Mouse (Mus musculus) lung, postnatal 0 days (tissue): ENCODE measurements around the gene Odam. TPM values are rescaled to one million over a fixed set of nuclear protein-coding genes. Genes with fewer than 3 reads are reported as not detected.

Experiments
- ATAC-seq: fragments of 200-750 bp; cut with Nextera tagmentation; 2 replicates; pipeline ENCODE4 v1.8.0; 2017; ENCODE audit warnings: moderate library complexity
- DNase-seq: peaks from one replicate; pipeline ENCODE4 v3.0.0-alpha.2; 2016; ENCODE audit warnings: low spot score
- H3K27ac ChIP-seq: fragments of 300-500 bp; sonication (generic); 2 replicates; pipeline ENCODE4 v1.5.1; 2014; ENCODE audit warnings: antibody characterized with exemption, mild to moderate bottlenecking, low read length, mixed read lengths
- H3K27me3 ChIP-seq: fragments of 300-500 bp; sonication (generic); replicated peaks from 2 replicates; pipeline ENCODE4 v1.6.1; 2014; ENCODE audit warnings: low read length, mixed read lengths; ENCODE audit not compliant: insufficient read depth
- H3K36me3 ChIP-seq: fragments of 300-500 bp; sonication (generic); 2 replicates; pipeline ENCODE4 v1.6.1; 2014; ENCODE audit warnings: low read length, mixed read lengths; ENCODE audit not compliant: insufficient read depth
- H3K4me1 ChIP-seq: fragments of 300-500 bp; sonication (generic); 2 replicates; pipeline ENCODE4 v1.6.1; 2014; ENCODE audit warnings: antibody characterized with exemption, low read depth, low read length, mixed read lengths; ENCODE audit not compliant: insufficient read depth
- H3K4me2 ChIP-seq: fragments of 300-500 bp; sonication (generic); replicated peaks from 2 replicates; pipeline ENCODE4 v1.6.1; 2014; ENCODE audit warnings: low read depth, mild to moderate bottlenecking, low read length, moderate library complexity, mixed read lengths
- H3K4me3 ChIP-seq: fragments of 300-500 bp; sonication (generic); 2 replicates; pipeline ENCODE4 v1.5.1; 2014; ENCODE audit warnings: low read depth, low read length
- H3K9ac ChIP-seq: fragments of 300-500 bp; sonication (generic); replicated peaks from 2 replicates; pipeline ENCODE4 v1.6.1; 2014; ENCODE audit warnings: low read depth, mild to moderate bottlenecking
- H3K9me3 ChIP-seq: fragments of 300-500 bp; sonication (generic); 2 replicates; pipeline ENCODE4 v1.6.1; 2016; ENCODE audit warnings: low read length, mixed read lengths
- CTCF ChIP-seq: IDR thresholded peaks from 2 replicates; pipeline ENCODE4 v1.5.1; 2016; ENCODE audit warnings: antibody characterized with exemption, mild to moderate bottlenecking
- EP300 ChIP-seq: IDR thresholded peaks from 2 replicates; pipeline ENCODE4 v1.6.1; 2016; ENCODE audit warnings: antibody characterized with exemption, mild to moderate bottlenecking, control low read depth
- polyA plus RNA-seq: library from polyadenylated mRNA; unstranded; fragments of >200 nt; fragmentation: Nextera tagmentation; extraction: Ambion mirVana; gene quantifications from 2 replicates; pipeline ENCODE4 v1.2.1, GENCODE M21; 2015

The Odam gene
- polyA plus RNA-seq, 1 experiment from 2014 or later, result not detected

DNA sequence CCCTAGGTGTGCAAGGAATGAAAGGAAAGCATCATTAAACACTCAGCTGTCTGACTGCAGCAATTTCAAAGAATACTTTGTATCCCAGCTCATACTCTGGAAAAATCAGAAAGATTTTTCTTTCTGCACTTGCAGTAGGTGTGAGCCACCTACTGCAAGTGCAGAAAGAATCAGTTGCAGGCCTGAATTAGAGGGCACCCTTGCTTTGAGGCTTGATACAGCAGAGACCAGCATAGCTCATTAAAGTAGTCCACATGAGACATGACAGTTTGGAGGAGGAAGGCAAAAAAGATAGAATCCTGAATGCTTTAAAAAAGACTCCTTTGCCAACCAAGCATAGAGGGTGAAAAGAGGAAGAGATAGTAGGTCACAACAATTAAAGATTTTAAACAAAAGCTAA, 57.7 kb downstream of the Odam start:
- no peaks in the 10 kb centered on the region for H3K36me3 ChIP-seq
- no peak overlapping the region for H3K9ac ChIP-seq
- no peak overlapping the region for H3K27ac ChIP-seq
- TF ChIP-seq EP300 (no peak), CTCF (no peak)
- no peak overlapping the region for H3K4me2 ChIP-seq
- H3K4me3 ChIP-seq, result no peak overlapping the region
- no peaks in the 10 kb centered on the region for H3K4me1 ChIP-seq
- no peaks in the 10 kb centered on the region for H3K9me3 ChIP-seq
- no peak for DNase-seq
- no peak for ATAC-seq
- no peaks in the 10 kb centered on the region for H3K27me3 ChIP-seq

Other genes with a start within 250 kb of the Odam start
- 0.11 and 10.3 TPM in 2 replicates for gene Csn1s1, start 218.8 kb upstream of the Odam start, polyA plus RNA-seq
- 0.35 and 46.5 TPM in 2 replicates for gene Csn2, start 185.4 kb upstream of the Odam start, polyA plus RNA-seq
- 0.36 and 27.1 TPM in 2 replicates for gene Csn1s2a, start 110.5 kb upstream of the Odam start, polyA plus RNA-seq
- gene Csn1s2b, start 76.9 kb upstream of the Odam start, polyA plus RNA-seq, result 1.2 TPM in 1 of 2 replicates, not detected in the other
- not detected in 2 replicates for gene Prr27, start 59.3 kb upstream of the Odam start, polyA plus RNA-seq
- 0.12 and 13.8 TPM in 2 replicates for gene Csn3, start 40.5 kb downstream of the Odam start, polyA plus RNA-seq
- not detected in 2 replicates for gene 2310003L06Rik, start 84.4 kb downstream of the Odam start, polyA plus RNA-seq
- not detected in 2 replicates for gene Gm28434, start 84.5 kb downstream of the Odam start, polyA plus RNA-seq
- not detected in 2 replicates for gene Cabs1, start 94.4 kb downstream of the Odam start, polyA plus RNA-seq
- not detected in 2 replicates for gene Smr3a, start 117.5 kb downstream of the Odam start, polyA plus RNA-seq
- gene Smr2, start 201.5 kb downstream of the Odam start, polyA plus RNA-seq, result not detected in 2 replicates
- not detected in 2 replicates for gene Gm11116, start 226.5 kb downstream of the Odam start, polyA plus RNA-seq